Mouse (Mus musculus): ENCODE measurements around the gene Gm5414. TPM values are rescaled to one million over a fixed set of nuclear protein-coding genes. Genes with fewer than 3 reads are reported as not detected.

Gene Gm5414
- polyA plus RNA-seq, 1 experiment from 2014 or later = not detected

DNA sequence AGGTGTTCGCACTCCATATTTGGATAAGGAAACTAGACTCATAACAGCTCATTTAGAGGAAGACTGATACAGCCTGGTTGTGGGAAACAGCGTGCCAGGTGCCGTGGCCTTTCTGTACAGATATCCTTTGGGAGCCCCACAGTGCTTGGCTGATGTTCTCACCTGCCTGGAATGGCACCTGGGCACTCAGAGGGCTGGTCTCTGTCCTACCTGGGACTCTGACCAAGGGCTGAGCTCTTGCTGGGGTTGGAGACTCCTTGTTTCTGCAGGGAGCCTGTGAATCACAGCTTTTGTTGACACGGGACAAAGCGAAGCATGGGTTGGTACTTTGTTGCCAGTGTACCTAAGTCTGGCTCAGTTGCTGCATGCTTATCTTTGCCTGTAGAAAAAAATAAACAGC, 52.5 kb downstream of the Gm5414 start:
- Histone ChIP-seq H3K4me1 (ENCODE audit: control insufficient read depth, insufficient read depth, low read length) (no peaks in the 10 kb centered on the region), H3K36me3 (ENCODE audit: control insufficient read depth, insufficient read depth, low read length) (no peaks in the 10 kb centered on the region), H3K4me3 (ENCODE audit: low read depth, low read length) (no peak overlapping the region), H3K9ac (ENCODE audit: low read length) (no peak overlapping the region), H3K27ac (ENCODE audit: low read depth, low read length) (no peak overlapping the region), H3K27me3 (replicated peaks; ENCODE audit: control insufficient read depth, insufficient read depth, low read length) (no peaks in the 10 kb centered on the region), H3K9me3 (replicated peaks; ENCODE audit: control insufficient read depth, low read length) (no peaks in the 10 kb centered on the region), H3K4me2 (ENCODE audit: low read length) (no peak overlapping the region)
- ATAC-seq = no peak
- WGBS = 92% methylated on average over 5 of the region's 5 CpGs
- no peak for DNase-seq (ENCODE audit: low spot score)

Small RNAs within 50 kb of the gene (microRNA-seq; reads per million reads assigned to microRNA genes)
- not detected for gene Gm44383
- gene Gm44479 = not detected

Other genes with a start within 250 kb of the Gm5414 start
- gene Krt7, start 217.1 kb downstream of the Gm5414 start, polyA plus RNA-seq (2014; fragmentation: Nextera tagmentation; extraction: Ambion mirVana) = 0.66 and 0.75 TPM in 2 replicates
- 0.12 TPM in 1 of 2 replicates, not detected in the other for gene Krt87, start 189.4 kb downstream of the Gm5414 start, polyA plus RNA-seq (2014; fragmentation: Nextera tagmentation; extraction: Ambion mirVana)
- not detected in 2 replicates for gene Krt88, start 180.4 kb downstream of the Gm5414 start, polyA plus RNA-seq (2014; fragmentation: Nextera tagmentation; extraction: Ambion mirVana)
- gene Krt81, start 164.4 kb downstream of the Gm5414 start, polyA plus RNA-seq (2014; fragmentation: Nextera tagmentation; extraction: Ambion mirVana) = not detected in 2 replicates
- not detected in 2 replicates for gene Krt86, start 154.7 kb downstream of the Gm5414 start, polyA plus RNA-seq (2014; fragmentation: Nextera tagmentation; extraction: Ambion mirVana)
- not detected in 2 replicates for gene Krt83, start 136.7 kb downstream of the Gm5414 start, polyA plus RNA-seq (2014; fragmentation: Nextera tagmentation; extraction: Ambion mirVana)
- not detected in 2 replicates for gene Gm49425, start 110.9 kb downstream of the Gm5414 start, polyA plus RNA-seq (2014; fragmentation: Nextera tagmentation; extraction: Ambion mirVana)
- gene Krt84, start 95.4 kb downstream of the Gm5414 start, polyA plus RNA-seq (2014; fragmentation: Nextera tagmentation; extraction: Ambion mirVana) = not detected in 2 replicates
- not detected in 2 replicates for gene Krt82, start 77.5 kb downstream of the Gm5414 start, polyA plus RNA-seq (2014; fragmentation: Nextera tagmentation; extraction: Ambion mirVana)
- gene Krt90, start 65.2 kb downstream of the Gm5414 start, polyA plus RNA-seq (2014; fragmentation: Nextera tagmentation; extraction: Ambion mirVana) = 0.09 and 0.10 TPM in 2 replicates
- 0.06 TPM in 1 of 2 replicates, not detected in the other for gene Krt75, start 54.3 kb downstream of the Gm5414 start, polyA plus RNA-seq (2014; fragmentation: Nextera tagmentation; extraction: Ambion mirVana)
- gene Gm5478, start 19.2 kb upstream of the Gm5414 start, polyA plus RNA-seq (2014; fragmentation: Nextera tagmentation; extraction: Ambion mirVana) = not detected in 2 replicates
- not detected in 2 replicates for gene Krt6b, start 52.1 kb upstream of the Gm5414 start, polyA plus RNA-seq (2014; fragmentation: Nextera tagmentation; extraction: Ambion mirVana)
- gene Krt6a, start 66.1 kb upstream of the Gm5414 start, polyA plus RNA-seq (2014; fragmentation: Nextera tagmentation; extraction: Ambion mirVana) = not detected in 2 replicates
- not detected in 2 replicates for gene Krt5, start 84.7 kb upstream of the Gm5414 start, polyA plus RNA-seq (2014; fragmentation: Nextera tagmentation; extraction: Ambion mirVana)
- gene Krt71, start 114.9 kb upstream of the Gm5414 start, polyA plus RNA-seq (2014; fragmentation: Nextera tagmentation; extraction: Ambion mirVana) = not detected in 2 replicates
- gene Krt72, start 158.3 kb upstream of the Gm5414 start, polyA plus RNA-seq (2014; fragmentation: Nextera tagmentation; extraction: Ambion mirVana) = not detected in 2 replicates
- 0.36 and 0.81 TPM in 2 replicates for gene Krt73, start 174.2 kb upstream of the Gm5414 start, polyA plus RNA-seq (2014; fragmentation: Nextera tagmentation; extraction: Ambion mirVana)
- gene Krt2, start 190.0 kb upstream of the Gm5414 start, polyA plus RNA-seq (2014; fragmentation: Nextera tagmentation; extraction: Ambion mirVana) = not detected in 2 replicates
- gene Krt1, start 222.6 kb upstream of the Gm5414 start, polyA plus RNA-seq (2014; fragmentation: Nextera tagmentation; extraction: Ambion mirVana) = 5.2 and 7.0 TPM in 2 replicates
- gene Krt77, start 241.5 kb upstream of the Gm5414 start, polyA plus RNA-seq (2014; fragmentation: Nextera tagmentation; extraction: Ambion mirVana) = 0.32 and 0.91 TPM in 2 replicates

Measured in forebrain, embryonic 14.5 days (tissue).